Mouse (Mus musculus) hindlimb bud, embryonic 11.5 days (tissue): ENCODE data around the gene Gm11639.

Experiments
- DNase-seq: peaks from one replicate; pipeline ENCODE4 v3.0.0-alpha.2; 2012; ENCODE audit warnings: low read depth, low spot score; ENCODE audit errors: extremely low spot score

Gene Gm11639

DNA sequence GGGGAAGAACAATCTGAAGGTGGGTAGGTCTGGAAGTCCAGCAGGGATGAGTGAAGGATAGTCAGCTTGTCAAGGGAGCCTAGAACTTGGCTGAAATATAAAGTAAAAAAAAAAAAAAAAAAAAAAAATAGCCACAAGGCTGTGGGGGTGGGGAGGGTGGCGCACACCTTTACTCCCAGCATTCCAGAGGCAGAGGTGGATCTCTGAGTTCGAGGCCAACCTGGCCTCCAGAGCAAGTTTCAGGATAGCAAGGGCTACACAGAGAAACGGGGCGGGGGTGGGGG lies 466.5 kb downstream of the Gm11639 start:
- DNase-seq, result no peak

DNA sequence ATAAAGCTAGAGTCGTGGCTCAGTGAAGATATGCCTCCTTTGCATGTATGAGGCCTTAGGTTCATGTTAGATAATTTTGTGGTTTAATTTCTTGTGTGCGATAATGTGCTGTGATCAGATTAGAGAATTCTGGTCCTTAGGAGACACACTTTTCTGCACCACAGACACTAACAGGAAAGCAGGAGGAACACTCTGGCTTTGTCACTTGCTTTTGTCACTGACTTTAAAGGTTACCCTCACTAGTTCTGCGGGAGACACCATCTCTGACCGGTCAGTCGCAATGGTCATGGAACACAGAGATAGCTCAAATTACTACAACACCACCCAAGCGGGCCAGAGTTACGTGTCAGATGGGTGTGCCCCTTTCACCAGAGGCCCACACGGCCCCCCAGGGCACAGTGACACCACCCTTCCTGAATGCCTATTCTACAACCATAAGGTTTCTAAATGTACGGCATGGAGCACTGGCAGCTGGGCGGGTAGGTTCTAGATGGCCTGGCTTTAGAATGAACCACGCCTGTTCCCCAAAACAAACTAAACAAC lies 466.9 kb downstream of the Gm11639 start:
- no peak for DNase-seq

DNA sequence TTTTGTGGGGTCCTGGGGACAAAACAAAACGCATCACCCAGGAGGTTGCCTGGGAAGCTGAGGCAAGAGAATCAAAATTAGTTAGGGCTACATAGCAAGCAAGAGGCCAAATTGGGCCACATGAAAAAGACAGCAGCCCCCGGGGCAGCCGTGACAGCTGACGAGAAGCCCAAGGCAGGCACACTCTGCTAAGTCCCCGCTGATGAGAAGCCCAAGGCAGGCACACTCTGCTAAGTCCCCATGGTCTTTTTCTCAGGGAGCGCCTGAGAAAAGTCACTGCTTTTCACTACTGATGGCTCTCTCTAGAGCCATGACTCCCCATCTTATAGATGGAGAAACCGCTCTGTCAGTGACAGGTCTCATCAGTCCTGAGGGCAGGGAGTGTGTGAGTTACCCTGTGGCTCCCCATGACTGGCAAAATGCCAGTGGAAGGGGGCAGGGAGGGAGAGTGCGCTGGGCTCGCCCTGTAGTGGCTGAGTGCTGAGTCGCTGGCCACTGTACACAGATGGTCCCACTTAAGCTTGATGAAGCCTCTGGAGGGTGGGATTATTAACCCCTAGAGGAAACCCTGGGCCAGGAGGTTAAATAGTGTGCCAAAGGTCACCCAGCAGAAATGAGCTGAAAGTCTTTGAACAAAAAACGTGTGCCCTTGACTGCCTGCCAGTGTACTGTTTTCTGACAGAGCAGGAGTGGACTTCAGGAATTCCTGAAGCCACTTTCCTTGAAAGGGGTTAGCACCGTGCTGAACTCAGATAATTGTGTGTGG lies 467.7 kb downstream of the Gm11639 start:
- peak; percentile 88 for DNase-seq

DNA sequence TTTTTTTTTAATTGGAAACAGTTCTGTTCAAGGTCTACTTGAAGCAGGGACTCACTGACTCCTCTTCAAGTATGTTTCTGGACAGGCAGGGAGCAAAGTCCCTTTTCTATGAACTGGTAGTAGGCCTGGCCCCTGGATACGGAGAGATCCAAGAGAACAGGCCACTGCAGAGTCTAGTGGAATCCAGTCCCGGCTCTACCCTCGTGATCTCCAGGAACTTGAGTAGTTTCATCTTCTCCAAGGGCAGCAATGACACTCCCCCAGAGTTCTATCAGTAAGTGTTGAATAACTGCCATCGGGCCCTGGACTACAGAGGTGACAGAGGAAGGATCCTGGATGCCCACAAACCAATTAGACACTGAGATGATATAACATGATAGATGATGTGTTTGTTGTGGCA lies 470.4 kb downstream of the Gm11639 start:
- DNase-seq, result no peak

DNA sequence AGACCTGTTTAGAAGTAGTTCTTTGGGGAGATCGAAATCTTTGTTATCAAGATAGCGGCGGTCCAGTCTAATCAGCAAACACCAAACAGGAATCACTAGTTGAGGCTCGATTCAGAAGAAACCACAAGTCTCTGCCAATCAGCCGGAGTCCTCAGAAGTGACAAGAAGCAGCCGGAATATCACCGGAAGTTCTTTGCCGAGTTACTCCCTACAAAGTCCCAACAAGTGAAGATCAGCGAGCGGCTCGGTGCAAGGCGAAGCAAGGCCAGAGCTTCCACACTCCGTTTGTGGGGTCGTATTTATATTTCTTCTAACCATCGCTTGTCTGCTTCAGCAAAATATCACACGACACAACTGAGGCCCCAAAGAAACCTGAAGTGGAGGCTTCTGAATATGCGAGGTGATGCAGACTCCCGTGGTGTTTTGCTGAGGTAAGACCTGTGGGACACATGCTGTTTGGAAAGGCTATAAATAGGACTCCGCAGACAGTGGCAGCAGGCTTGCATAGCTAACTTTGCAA lies 471.3 kb downstream of the Gm11639 start:
- no peak for DNase-seq

DNA sequence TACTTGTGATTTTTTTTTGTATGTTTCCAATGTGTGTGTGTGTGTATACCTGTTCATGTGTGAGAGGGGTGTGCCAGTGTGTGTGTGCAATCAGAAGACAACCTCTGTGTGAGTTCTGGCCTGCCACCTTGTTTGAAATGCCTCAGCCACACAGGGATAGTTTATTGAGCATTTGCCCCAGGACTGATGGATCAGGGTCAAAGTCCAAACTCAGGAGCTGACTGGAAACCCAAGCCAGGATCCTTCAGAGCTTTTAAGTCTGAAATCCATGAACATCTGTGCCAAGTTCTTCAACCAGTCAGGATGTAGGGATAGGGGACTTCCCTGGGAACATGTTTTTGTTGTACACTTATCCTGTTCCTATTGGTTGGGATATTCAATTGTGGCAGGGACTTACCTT lies 472.5 kb downstream of the Gm11639 start:
- DNase-seq, result no peak

DNA sequence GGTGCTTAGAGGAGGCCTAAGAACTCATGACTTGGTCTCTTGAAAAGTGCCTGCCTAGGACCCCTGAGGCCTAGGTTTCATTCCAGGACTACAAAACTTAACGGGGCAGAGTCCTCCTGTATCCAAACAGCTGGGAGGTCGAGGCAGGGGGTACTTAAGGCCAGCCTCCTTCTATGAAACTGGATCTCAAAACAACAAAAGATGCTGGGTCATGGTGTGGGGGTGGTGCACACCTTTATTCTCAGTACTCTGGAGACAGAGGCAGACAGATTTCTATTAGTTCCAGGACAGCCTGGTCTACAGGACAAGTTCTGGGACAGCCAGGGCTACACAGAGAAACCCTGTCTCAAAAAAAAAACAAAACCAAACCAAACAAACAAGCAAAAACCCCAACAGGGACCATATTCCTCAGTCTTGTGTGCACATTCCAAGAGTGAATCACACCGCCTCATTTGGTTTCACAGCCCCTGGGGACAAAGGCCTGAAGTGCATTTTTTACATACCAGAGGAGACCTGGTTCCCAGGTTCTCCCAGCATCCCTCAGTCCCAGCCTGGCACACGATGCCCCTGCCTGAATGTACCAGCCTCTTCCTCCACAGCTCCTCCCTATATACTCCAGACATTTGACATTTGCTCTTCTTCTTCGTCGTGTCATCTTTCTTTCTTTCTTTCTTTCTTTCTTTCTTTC lies 474.3 kb downstream of the Gm11639 start:
- no peak for DNase-seq

DNA sequence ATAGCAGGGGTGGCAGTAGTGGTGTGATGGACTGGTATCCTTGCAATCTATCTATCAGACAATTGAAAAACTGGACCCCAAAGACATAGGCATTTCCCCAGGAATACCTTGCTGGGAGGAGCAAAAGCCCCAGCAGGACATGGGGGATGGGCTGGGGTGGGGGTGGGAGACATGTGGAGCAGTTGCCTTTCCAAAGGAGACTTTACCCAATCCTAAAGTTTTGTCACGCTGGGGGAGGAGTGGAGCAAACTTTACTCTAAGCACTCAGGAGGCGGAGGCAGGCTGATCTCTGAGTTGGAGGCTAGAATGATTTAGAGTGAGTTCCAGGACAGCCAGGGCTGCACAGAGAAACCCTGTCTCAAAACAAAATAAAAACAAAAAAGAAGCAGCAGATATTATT lies 475.9 kb downstream of the Gm11639 start:
- no peak for DNase-seq

DNA sequence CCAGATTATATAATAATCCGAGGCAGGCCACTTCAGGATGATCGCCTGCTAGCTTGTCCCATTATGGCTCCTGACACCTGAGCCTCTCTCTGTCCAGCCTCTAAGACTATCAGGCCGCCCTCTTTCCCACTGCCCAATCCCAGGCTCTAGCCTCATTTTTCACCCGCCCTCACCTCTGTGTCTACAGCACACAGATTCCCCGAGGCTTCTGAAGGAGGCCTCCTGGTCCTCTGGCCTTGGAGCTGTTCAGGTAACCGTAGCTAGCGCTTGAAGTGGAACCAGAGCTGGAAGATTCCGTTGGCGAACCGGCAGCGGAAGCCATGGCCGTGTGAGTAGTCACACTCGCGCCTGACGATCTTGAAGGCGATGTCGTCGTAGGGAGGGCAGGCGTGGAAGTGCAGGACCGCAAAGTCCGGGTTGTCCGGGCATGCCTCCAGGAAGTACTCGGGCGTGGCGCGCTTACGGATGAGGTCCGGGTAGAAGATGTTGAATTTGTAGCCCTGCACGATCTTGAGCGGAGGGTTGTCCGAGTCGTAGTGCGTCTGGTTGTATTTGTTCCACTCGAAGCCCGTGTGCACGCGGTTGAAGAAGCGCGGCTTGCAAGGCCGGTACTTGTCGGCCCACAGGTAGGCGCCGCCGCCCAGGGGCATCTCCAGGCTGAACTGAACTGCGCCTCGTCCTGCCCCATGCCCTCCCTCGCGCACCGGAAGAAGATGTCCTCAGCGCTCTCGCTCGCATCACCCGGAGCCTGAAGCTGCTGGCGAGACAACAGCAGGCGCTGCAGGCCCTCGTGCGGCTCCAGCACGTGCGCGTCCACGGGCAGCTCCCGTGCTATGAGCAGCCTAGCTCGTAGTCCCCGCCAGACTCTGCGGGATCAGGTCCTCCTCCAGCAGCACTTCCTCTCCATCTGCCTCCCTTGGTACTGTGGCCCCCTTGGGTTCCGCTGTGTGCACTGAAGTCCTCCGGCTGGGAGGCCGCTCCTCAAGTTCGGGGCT lies 479.3 kb downstream of the Gm11639 start:
- DNase-seq, result no peak

DNA sequence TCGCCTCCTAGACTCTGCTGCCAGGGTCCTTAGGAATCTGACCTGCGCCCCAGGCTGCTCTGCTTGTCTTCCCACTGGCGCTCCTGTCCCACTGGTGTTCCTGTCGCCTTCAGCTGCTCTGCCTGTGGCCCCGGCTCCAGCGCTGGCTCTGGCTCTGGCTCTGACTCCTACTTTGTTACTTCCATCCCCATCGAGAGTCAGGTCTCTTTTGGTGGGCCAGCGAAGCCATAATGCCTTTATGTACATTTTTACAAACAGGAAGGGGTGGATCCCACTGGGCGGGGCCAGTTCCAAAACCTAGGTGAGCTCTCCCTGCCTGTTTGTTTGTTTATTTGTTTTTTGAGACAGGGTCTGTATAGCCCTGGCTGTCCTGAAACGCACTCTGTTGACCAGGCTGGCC lies 481.3 kb downstream of the Gm11639 start:
- no peak for DNase-seq
